Mouse (Mus musculus) forebrain, embryonic 12.5 days (tissue): ENCODE results near the gene Sepsecs. TPM values are rescaled to one million over a fixed set of nuclear protein-coding genes. Genes with fewer than 3 reads are reported as not detected.

Experiments used
- ATAC-seq: fragments of 200-750 bp; cut with Nextera tagmentation; 2 replicates; pipeline ENCODE4 v1.8.0; 2017; ENCODE audit warnings: moderate TSS enrichment; ENCODE audit not compliant: low FRiP score
- H3K27ac ChIP-seq: fragments of 300-500 bp; sonication (generic); 2 replicates; pipeline ENCODE4 v1.5.1; 2016; ENCODE audit warnings: mild to moderate bottlenecking
- H3K27me3 ChIP-seq: fragments of 300-500 bp; sonication (generic); 2 replicates; pipeline ENCODE4 v1.6.1; 2016; ENCODE audit warnings: mild to moderate bottlenecking
- H3K36me3 ChIP-seq: fragments of 300-500 bp; sonication (generic); replicated peaks from 2 replicates; pipeline ENCODE4 v1.6.1; 2016; ENCODE audit warnings: mild to moderate bottlenecking
- H3K4me1 ChIP-seq: fragments of 300-500 bp; sonication (generic); 2 replicates; pipeline ENCODE4 v1.6.1; 2016
- H3K4me2 ChIP-seq: fragments of 300-500 bp; sonication (generic); 2 replicates; pipeline ENCODE4 v1.6.1; 2016; ENCODE audit warnings: mild to moderate bottlenecking, moderate library complexity
- H3K4me3 ChIP-seq: fragments of 300-500 bp; sonication (generic); replicated peaks from 2 replicates; pipeline ENCODE4 v1.5.1; 2016; ENCODE audit warnings: mild to moderate bottlenecking
- H3K9ac ChIP-seq: fragments of 300-500 bp; sonication (generic); 2 replicates; pipeline ENCODE4 v1.6.1; 2016; ENCODE audit warnings: mild to moderate bottlenecking
- H3K9me3 ChIP-seq: fragments of 300-500 bp; sonication (generic); 2 replicates; pipeline ENCODE4 v1.6.1; 2016
- WGBS: fragments of 180-500 bp; shearing (Covaris S2); methylation state at CpG from one replicate; pipeline ENCODE4 v1.1.7; 2016; 5-methylcytosine and 5-hydroxymethylcytosine counted together
- polyA plus RNA-seq: library from polyadenylated mRNA; unstranded; fragments of >200 nt; fragmentation: Nextera tagmentation; extraction: Ambion mirVana; gene quantifications from 2 replicates; pipeline ENCODE4 v1.2.1, GENCODE M21; 2016

The Sepsecs gene
- polyA plus RNA-seq, 1 experiment from 2014 or later, result 9.7 TPM

DNA sequence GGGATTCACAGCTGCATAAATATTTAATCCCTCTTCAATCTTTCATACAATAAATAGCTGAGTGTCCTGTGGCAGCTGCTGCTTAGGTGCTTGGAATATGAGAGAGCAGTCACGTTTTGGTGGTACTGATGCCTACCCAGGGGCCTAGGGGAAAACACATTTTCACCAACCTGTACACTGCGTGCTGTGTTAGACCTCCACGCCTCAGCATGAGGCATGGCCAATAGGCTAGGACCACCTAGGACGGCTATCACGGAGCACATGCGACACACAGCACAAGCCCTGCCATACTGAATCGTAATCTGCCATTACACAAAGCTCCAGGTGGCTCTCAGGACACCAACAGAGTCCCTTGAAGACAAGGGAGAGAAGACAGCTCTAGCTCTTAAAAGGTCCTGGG lies 31.5 kb downstream of the Sepsecs start:
- H3K27ac ChIP-seq, result no peak overlapping the region
- no peaks in the 10 kb centered on the region for H3K9me3 ChIP-seq
- no peak for ATAC-seq
- H3K36me3 ChIP-seq, result peaks cover 15% of the 10 kb centered on the region
- no peak overlapping the region for H3K9ac ChIP-seq
- 87% methylated on average over 7 of the region's 7 CpGs for WGBS
- no peaks in the 10 kb centered on the region for H3K4me1 ChIP-seq
- H3K27me3 ChIP-seq, result no peaks in the 10 kb centered on the region
- H3K4me3 ChIP-seq, result no peak overlapping the region
- no peak overlapping the region for H3K4me2 ChIP-seq

DNA sequence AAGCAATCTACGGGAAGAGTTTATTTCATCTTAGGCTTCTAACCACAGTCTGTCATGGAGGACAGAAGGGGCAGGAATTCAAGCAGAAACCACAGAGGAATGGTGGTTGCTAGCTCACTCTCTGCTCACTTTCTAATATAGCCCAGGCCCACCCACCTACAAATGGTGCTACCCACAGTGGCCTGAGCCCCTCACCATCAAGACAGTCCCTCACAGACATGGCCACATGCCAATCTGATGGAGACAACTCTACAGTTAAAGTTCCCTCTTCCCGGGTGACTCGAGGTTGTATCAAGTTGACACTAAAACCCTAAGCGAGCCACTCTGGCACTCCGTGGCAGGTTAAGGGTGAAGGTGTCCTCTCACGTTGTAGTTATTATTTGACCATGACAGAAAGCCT lies 32.6 kb downstream of the Sepsecs start:
- Histone ChIP-seq H3K4me1 (no peaks in the 10 kb centered on the region), H3K36me3 (peaks cover 5% of the 10 kb centered on the region), H3K9ac (no peak overlapping the region), H3K4me3 (no peak overlapping the region), H3K9me3 (no peaks in the 10 kb centered on the region), H3K27ac (no peak overlapping the region), H3K4me2 (no peak overlapping the region), H3K27me3 (no peaks in the 10 kb centered on the region)
- 89% methylated on average over 6 of the region's 6 CpGs for WGBS
- ATAC-seq, result no peak

DNA sequence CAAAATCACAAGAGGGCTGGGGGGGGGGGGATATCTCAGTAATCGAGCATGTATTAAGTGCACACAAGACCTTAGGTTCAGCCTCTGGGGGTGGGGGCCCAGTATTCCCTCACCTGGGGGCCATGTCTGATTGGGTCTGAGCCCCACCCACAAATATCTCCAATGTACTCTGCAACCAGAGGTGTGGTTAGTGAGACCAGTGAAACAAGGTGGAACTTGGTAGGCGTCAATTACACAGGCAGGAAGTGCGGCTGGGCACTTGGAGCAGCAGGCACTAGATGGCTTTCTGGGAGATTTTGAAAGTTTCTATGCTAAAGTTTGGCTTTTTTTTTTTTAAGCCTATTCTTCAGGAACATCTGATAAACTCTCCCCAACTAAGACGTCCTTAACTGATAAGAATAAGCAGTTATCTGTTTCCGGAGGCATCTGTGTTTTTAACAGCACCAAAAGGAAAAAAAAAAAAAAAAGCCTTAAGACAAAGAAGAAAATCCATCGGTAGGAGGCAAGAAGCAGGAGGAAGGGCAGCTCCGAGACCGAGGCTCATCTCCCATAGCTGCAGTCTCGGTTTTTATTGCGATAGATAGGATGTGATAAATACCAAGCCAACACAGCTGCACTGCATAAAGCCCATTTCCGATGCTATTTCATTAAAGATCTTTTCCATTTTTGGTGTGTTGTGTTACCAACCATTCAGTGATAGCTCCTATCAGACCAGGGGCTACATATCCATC lies 33.3 kb downstream of the Sepsecs start:
- H3K4me2 ChIP-seq, result no peak overlapping the region
- ATAC-seq, result no peak
- H3K9me3 ChIP-seq, result no peaks in the 10 kb centered on the region
- no peak overlapping the region for H3K4me3 ChIP-seq
- no peaks in the 10 kb centered on the region for H3K4me1 ChIP-seq
- H3K27ac ChIP-seq, result no peak overlapping the region
- no peaks in the 10 kb centered on the region for H3K36me3 ChIP-seq
- H3K9ac ChIP-seq, result no peak overlapping the region
- H3K27me3 ChIP-seq, result no peaks in the 10 kb centered on the region
- 87% methylated on average over 11 of the region's 11 CpGs for WGBS

DNA sequence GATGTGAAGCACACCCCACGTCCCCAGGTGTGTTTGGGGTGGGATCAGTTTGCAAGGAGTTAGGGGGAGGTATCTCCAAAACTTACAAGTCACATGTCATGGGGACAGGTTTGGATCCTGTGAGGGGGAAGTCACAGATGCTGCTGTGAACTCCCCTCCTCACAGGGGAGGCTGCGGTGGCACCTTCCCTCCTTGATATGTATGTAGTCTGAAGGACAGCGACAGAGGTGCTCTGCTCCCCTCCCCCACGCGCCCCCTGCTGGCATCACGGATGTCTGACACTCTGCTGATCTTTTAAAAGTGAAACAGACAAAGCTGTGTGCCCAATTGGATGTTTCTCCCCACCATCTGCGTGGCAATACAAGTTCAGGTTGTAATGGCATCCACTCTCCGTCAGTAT lies 35.5 kb downstream of the Sepsecs start:
- ATAC-seq, result peak; percentile 58; the same call in 1 of the 2 replicates
- no peak overlapping the region for H3K27ac ChIP-seq
- 24% methylated on average over 8 of the region's 8 CpGs for WGBS

DNA sequence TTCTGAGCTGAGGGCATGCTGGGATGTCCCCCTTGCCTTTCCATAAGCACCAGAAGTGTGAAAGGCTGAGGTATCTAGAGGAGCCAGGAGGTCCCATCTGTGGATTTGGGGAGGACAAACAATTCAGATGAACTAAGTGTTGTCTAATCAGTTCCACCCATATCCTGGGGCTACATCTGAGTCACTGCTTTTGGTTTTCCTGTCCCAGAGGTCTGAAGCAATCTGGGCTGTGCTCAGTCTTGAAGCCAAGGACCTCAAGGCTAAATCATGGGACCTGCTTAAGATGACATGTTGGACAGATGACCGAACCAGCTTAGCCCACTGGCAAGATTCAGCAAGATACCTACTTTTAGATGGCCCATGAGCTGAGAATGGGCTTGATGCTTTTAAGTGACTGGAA lies 39.0 kb downstream of the Sepsecs start:
- 91% methylated on average over 1 of the region's 1 CpGs for whole genome bisulfite sequencing

More for the DNA sequence above, 35.5 kb downstream of the Sepsecs start:
- Histone ChIP-seq H3K36me3 (no peaks in the 10 kb centered on the region), H3K4me1 (no peaks in the 10 kb centered on the region), H3K4me2 (no peak overlapping the region), H3K9me3 (no peaks in the 10 kb centered on the region), H3K9ac (no peak overlapping the region), H3K4me3 (no peak overlapping the region), H3K27me3 (no peaks in the 10 kb centered on the region)

GRCm38 (mm10) chr5:52629214-52629613 lies 40.3 kb downstream of the Sepsecs start:
- Histone ChIP-seq H3K27ac (no peak overlapping the region), H3K4me2 (no peak overlapping the region), H3K9ac (no peak overlapping the region), H3K36me3 (no peaks in the 10 kb centered on the region), H3K4me3 (no peak overlapping the region), H3K9me3 (no peaks in the 10 kb centered on the region), H3K27me3 (0 out of 2 replicates have a peak, but pooled peaks cover 4% of the 10 kb centered on the region), H3K4me1 (peaks cover 9% of the 10 kb centered on the region)
- WGBS, result 79% methylated on average over 6 of the region's 6 CpGs
- ATAC-seq, result no peak

More for the DNA sequence above, 39.0 kb downstream of the Sepsecs start:
- no peak for ATAC-seq
- H3K27ac ChIP-seq, result no peak overlapping the region
- no peaks in the 10 kb centered on the region for H3K9me3 ChIP-seq
- no peak overlapping the region for H3K4me2 ChIP-seq
- H3K27me3 ChIP-seq, result no peaks in the 10 kb centered on the region
- no peaks in the 10 kb centered on the region for H3K36me3 ChIP-seq
- H3K9ac ChIP-seq, result no peak overlapping the region
- no peak overlapping the region for H3K4me3 ChIP-seq
- peaks cover 9% of the 10 kb centered on the region for H3K4me1 ChIP-seq

GRCm38 (mm10) chr5:52628783-52629182 lies 40.7 kb downstream of the Sepsecs start:
- 0 out of 2 replicates have a peak, but pooled peaks cover 4% of the 10 kb centered on the region for H3K27me3 ChIP-seq
- no peak for ATAC-seq
- no peak overlapping the region for H3K4me3 ChIP-seq
- no peaks in the 10 kb centered on the region for H3K9me3 ChIP-seq
- no peak overlapping the region for H3K27ac ChIP-seq
- H3K9ac ChIP-seq, result no peak overlapping the region
- H3K4me2 ChIP-seq, result no peak overlapping the region
- H3K36me3 ChIP-seq, result no peaks in the 10 kb centered on the region
- H3K4me1 ChIP-seq, result peaks cover 9% of the 10 kb centered on the region
- 89% methylated on average over 3 of the region's 3 CpGs for WGBS

DNA sequence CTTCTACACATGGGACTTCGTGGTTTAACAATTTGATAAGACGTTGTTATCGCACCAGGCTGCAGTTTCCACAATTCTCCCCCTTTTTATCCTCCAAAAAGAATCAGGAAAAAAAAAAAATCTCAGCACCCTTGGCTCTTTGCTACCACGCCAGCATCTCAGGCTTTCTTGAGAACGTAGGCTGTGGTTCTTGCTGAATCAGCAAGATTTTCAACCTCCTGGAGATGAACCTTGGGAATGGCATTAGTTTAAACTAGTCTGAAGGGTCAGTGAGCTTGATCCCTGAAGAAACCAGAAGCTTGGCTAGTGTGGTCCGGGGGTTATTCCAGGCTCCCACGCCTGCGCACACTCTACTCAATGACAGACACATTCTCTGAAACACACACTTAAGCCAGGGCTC lies 41.8 kb downstream of the Sepsecs start:
- Histone ChIP-seq H3K27ac (no peak overlapping the region), H3K4me3 (no peak overlapping the region), H3K4me1 (peaks cover 9% of the 10 kb centered on the region), H3K27me3 (0 out of 2 replicates have a peak, but pooled peaks cover 4% of the 10 kb centered on the region), H3K36me3 (no peaks in the 10 kb centered on the region), H3K4me2 (no peak overlapping the region), H3K9me3 (no peaks in the 10 kb centered on the region), H3K9ac (no peak overlapping the region)
- ATAC-seq, result no peak
- 90% methylated on average over 8 of the region's 8 CpGs for WGBS

GRCm38 (mm10) chr5:52626092-52626491 lies 43.4 kb downstream of the Sepsecs start:
- H3K27me3 ChIP-seq, result 0 out of 2 replicates have a peak, but pooled peaks cover 4% of the 10 kb centered on the region
- ATAC-seq, result 0 out of 2 replicates have a peak, but pooled peaks have one; percentile 36
- 0 out of 2 replicates have a peak overlapping the region, but pooled peaks have one; percentile 33 for H3K9ac ChIP-seq
- H3K27ac ChIP-seq, result 0 out of 2 replicates have a peak overlapping the region, but pooled peaks have one; percentile 31
- no peak overlapping the region for H3K4me3 ChIP-seq
- H3K4me2 ChIP-seq, result peak overlapping the region; percentile 24; the same call in 1 of the 2 replicates
- no peaks in the 10 kb centered on the region for H3K9me3 ChIP-seq
- H3K36me3 ChIP-seq, result no peaks in the 10 kb centered on the region
- WGBS, result 38% methylated on average over 8 of the region's 8 CpGs
- peaks cover 9% of the 10 kb centered on the region for H3K4me1 ChIP-seq

- no peak overlapping the region for H3K4me2 ChIP-seq
- H3K4me1 ChIP-seq, result peaks cover 9% of the 10 kb centered on the region
- no peaks in the 10 kb centered on the region for H3K9me3 ChIP-seq
- WGBS, result 95% methylated on average over 1 of the region's 1 CpGs
- H3K27ac ChIP-seq, result no peak overlapping the region
- H3K4me3 ChIP-seq, result no peak overlapping the region
- ATAC-seq, result no peak
- peaks cover 6% of the 10 kb centered on the region; the same call in 1 of the 2 replicates for H3K27me3 ChIP-seq
- no peaks in the 10 kb centered on the region for H3K36me3 ChIP-seq
- no peak overlapping the region for H3K9ac ChIP-seq
Observed at GRCm38 (mm10) chr5:52624956-52625355, 44.6 kb downstream of the Sepsecs start.

DNA sequence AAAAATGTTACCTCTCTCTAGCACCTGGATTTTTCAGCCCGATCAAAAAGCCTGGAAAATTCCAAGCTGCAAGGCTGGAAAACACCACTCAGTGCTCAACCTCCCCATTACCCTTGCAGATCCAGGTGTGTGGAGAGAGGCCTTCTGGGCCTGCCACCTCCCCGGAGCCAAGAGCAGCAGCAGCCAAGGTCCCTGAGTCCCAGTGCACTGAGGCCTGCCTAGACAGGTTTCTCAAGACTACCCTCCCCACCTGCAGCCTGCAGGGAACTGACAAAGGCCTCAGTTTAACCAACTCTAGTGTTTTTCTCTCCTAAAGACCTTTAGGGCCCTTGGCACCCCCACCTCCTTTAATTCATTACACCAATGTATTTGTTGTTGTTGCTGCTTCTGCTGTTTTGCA lies 46.4 kb downstream of the Sepsecs start:
- H3K4me3 ChIP-seq, result no peak overlapping the region
- WGBS, result 92% methylated on average over 2 of the region's 2 CpGs
- peaks cover 15% of the 10 kb centered on the region for H3K27me3 ChIP-seq
- H3K36me3 ChIP-seq, result no peaks in the 10 kb centered on the region
- no peak overlapping the region for H3K9ac ChIP-seq
- peaks cover 13% of the 10 kb centered on the region for H3K4me1 ChIP-seq
- no peak overlapping the region for H3K27ac ChIP-seq
- no peaks in the 10 kb centered on the region for H3K9me3 ChIP-seq
- no peak overlapping the region for H3K4me2 ChIP-seq
- no peak for ATAC-seq

- Histone ChIP-seq H3K9me3 (no peaks in the 10 kb centered on the region), H3K4me2 (peak overlapping the region; percentile 74), H3K4me1 (peaks cover 20% of the 10 kb centered on the region), H3K9ac (peak overlapping the region; percentile 40), H3K27ac (peak overlapping the region; percentile 82), H3K27me3 (peaks cover 22% of the 10 kb centered on the region), H3K4me3 (peak overlapping the region; percentile 40), H3K36me3 (no peaks in the 10 kb centered on the region)
- peak; percentile 89 for ATAC-seq
- WGBS, result under 1% methylated on average over 41 of the region's 41 CpGs
Observed at GRCm38 (mm10) chr5:52618348-52619270, 50.9 kb downstream of the Sepsecs start.
